Mouse (Mus musculus): ENCODE measurements at regions not wholly inside any gene's neighbourhood (a gene's known extent, or its start where the extent isn't known, plus 50 kb on each side); places are given as distances from the start of the nearest gene placed in this dataset.

GRCm38 (mm10) chr1:119308719-119309365, 113.2 kb downstream of the Inhbb start:
- DNase-seq (ENCODE audit: low spot score in 2 of 2) = peak; percentile 8 to 26

GRCm38 (mm10) chr1:119305315-119305976, 116.6 kb downstream of the Inhbb start:
- DNase-seq (ENCODE audit: low spot score in 2 of 2) = no peak

GRCm38 (mm10) chr1:119304470-119304980, 117.5 kb downstream of the Inhbb start:
- no peak for DNase-seq (ENCODE audit: low spot score in 2 of 2)

DNA sequence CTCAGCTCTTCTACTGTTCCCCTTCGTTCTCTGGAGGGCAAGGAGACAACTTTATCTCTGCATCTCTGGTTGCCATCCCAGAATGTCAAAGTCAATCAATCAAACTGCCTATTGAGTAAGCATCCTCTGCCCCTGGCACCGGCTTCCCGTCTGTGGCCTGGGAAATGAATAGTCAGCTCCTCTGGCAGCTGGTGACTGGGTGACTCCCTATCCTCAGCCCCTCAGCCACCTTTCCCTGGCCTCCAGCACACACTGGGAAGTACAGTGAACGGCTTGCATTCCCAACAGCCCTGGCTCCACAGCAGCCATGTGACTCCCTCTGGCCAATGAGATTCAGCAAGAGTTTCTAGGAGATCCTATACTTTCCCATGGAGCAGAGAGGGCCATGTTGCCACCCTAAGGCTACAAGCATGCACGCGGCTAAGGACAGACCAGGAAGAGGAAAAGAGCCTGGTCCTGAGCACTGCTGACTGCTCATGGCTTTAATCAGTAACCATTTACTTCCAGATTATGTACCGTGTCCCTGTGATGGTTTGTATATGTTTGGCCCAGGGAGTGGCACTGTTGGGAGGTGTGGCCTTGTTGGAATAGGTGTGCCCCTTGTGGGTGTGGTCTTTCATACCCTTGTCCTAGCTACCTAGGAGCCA, 119.6 kb downstream of the Inhbb start:
- no peak for DNase-seq (ENCODE audit: low spot score in 2 of 2)

- no peak for DNase-seq (ENCODE audit: low spot score in 2 of 2)
These were observed 120.1 kb downstream of the Inhbb start for GRCm38 (mm10) chr1:119301931-119302330.

DNA sequence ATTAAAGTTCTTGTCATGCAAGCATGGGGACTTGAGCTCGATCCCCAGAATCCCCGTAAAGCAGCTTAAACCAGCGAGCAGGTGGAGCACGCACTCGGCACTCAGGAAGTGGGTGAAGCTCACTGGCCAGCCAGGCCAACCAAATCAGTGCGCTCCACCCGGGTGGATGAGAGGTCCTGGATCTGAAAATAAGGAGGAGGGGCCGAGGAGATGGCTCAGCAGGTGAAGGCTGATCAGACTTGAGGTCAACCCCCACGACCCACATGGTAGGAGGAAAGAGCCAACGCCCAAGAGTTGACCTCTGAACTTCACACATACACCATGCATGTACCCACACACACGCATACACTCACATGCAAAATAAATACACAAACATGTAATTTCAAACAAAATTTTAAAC, 120.8 kb downstream of the Inhbb start:
- no peak for DNase-seq (ENCODE audit: low spot score in 2 of 2)

GRCm38 (mm10) chr1:119299842-119300752, 122.0 kb downstream of the Inhbb start:
- peak; percentile 27 to 32 for DNase-seq (ENCODE audit: low spot score in 2 of 2)

GRCm38 (mm10) chr1:119298696-119299230, 123.3 kb downstream of the Inhbb start:
- DNase-seq (ENCODE audit: low spot score in 2 of 2) = no peak

- DNase-seq (ENCODE audit: low spot score in 2 of 2) = peak; percentile 26 to 32
These were observed 126.9 kb downstream of the Inhbb start for GRCm38 (mm10) chr1:119295121-119295520.

DNA sequence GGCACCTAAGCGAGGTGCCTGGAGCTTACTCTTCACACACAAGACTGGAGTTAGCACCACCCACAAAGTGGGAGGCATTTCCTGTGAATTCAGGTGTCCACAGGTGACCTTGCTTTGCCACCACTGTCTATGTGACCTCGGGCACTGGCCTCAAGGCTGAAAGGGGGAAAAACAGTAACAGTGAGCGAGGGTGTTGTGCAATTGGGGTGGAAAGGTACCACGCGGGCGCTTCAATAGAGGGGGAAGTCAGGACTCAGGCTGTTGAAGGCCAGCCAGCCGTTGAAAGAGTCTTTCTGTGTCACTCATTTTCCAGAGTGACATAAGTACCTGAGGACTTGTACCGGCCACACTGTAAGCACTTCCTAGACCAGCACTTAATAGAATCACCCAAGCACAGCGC, 128.2 kb downstream of the Inhbb start:
- no peak for DNase-seq (ENCODE audit: low spot score in 2 of 2)

DNA sequence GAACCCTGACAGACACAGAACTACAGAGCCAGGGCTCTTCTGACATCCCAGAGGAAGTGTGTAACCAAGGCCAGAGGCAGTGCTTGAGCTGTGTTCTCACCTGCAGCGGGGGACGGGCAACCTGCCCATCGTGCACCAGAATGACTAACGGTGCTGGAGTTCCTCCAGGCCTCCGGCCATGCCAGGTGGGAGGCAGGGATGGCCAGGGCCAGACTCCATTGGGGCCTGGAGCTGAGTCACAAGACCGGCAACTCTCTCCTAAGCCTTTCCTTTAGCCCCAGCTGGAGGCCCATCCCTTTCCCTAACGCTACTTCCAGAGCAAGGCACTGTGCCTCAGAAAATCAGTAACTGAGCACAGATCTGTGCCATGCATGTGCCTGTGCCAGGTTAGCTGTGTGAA, 129.8 kb downstream of the Inhbb start:
- DNase-seq (ENCODE audit: low spot score in 2 of 2) = peak; percentile 33 to 61

DNA sequence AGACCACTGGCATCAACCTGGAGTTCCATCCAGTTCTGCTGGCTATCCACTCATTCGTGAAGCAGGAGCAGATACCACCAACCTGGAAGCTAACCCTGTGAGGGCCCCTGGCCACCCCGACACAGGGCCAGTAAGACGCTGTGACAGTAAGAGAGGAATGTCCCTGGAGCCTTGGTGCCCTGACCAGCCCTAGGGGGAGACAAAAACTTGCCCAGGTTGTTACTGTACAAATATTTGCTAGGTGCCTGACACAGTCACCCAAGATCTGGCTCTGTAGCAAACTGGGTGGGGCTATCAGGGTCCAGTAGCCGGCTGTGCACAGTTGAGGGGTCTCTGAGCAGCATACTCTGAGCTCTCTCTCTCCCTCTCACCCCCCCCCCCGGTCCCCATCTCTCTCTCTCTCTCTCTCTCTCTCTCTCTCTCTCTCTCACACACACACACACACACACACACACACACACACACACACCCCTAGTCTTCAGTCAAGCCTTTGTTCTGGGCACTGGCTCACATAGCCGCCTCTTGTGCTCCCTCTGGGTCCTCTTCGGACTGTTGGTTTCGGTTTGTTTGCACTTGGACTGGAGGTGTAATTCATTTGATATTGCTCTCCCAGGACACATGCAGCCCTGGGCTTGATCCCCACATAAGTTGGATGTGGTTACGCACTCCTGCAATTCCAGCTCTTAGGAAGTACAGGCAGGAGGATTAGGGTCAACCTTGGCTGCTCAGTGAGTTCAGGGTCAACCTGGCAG, 131.7 kb downstream of the Inhbb start:
- DNase-seq (ENCODE audit: low spot score in 2 of 2) = no peak

DNA sequence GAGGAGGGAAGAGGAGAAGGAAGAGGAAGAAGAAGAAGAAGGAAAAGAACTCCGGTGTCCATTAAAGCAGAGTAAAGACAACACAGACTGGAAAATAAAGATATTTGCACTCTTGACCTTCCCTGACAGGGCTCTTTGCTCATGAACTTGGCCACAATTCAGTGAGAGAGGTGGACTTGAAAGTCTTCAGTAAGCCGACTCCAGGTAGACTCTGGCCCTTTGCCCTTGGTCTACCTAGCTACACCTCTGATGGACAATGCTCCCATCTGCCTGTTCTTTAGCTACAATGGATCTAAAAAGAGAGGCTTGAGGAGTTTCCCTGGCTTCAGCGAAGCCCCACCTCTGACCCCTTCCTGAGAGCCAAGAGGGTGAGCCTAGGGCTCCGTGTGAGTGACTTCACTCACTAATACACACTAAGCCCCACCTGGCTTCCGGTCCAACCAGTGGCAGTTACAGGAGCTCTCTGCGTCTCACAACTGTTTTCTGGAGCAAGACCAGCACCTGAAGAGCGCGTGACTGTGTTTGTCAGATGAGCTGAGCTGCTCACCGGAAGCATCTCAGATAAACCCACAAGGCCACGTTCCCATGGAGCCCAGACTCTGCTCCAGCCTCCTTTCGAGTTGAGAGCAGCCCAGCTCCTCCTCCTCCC, 132.4 kb downstream of the Inhbb start:
- DNase-seq (ENCODE audit: low spot score in 2 of 2) = no peak

- no peak for DNase-seq (ENCODE audit: low spot score in 2 of 2)
These were observed 139.6 kb downstream of the Inhbb start for GRCm38 (mm10) chr1:119282416-119282815.

GRCm38 (mm10) chr1:119279261-119279660, 142.8 kb downstream of the Inhbb start:
- DNase-seq (ENCODE audit: low spot score in 2 of 2) = no peak

DNA sequence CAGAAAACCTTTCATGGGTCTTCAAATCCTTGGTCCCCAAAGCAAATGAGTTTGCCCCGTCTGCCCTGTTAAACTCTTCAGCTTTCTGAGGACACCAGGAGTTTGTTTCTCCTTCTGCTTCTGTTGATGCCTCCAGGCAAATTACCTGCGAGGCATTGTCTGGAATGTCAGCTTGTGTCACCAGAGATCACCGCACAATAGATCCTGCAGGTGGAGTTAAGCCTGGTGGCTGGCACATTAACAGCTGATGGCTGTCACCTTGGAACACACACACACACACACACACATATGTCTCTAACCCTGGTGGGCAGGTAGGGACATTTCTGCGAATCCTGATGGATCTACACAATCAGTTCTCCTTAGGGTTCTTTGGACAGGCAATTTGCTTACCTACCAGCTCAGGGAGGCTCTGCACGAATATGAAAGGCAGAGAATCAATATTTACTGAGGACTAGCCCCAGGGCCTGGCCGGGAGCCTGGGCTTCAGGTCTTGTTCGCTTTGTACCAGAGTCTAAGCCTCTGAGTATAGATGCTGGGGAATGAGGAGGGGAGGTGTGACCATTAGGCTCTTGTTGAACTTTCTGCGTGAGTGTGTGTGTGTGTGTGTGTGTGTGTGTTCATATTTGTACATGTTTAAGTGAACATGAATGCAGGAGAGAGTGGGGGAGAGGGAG, 143.4 kb downstream of the Inhbb start:
- DNase-seq (ENCODE audit: low spot score in 2 of 2) = no peak

DNA sequence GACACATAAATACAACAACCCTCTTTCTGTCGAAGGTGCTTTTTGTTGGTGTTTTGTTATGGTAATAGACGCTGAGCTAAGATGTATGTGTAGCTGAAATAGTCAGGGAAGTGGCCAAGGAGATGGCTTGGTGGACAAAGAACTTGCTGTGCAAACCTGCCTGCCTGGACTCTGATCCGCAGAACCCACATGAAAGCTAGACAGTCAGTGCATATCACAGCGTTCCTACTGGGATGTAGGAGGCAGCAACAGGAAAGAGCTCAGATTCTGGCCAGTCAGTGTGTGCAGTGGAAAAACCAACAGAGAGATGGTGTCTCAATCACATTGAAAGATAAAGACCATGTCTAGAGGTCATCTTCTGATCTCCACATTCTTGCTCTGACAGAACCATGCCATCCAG, 144.1 kb downstream of the Inhbb start:
- no peak for DNase-seq (ENCODE audit: low spot score in 2 of 2)

DNA sequence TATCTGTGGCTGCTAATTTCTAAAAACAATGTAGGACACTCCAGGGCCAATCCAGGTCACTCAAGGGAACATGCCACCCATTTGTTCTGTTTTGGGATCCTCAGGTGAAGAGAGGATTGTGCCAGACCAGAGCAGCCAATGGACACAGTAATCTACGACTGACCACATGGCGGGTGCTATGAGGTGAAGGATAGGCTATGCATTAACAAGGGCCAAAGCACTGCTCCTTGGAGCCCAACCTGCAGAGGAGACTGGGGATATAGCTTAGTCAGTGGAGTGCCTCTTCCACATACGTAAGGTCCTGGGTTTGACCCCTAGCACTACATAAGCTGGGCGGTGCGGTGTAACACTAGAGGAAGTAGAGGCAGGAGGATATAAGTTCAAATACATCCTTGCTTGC, 156.0 kb downstream of the Inhbb start:
- DNase-seq (ENCODE audit: low spot score in 2 of 2) = no peak

GRCm38 (mm10) chr1:119265192-119265891, 156.7 kb downstream of the Inhbb start:
- DNase-seq (ENCODE audit: low spot score in 2 of 2) = no peak

Data from heart, adult 9 months (tissue).